Mouse (Mus musculus) erythroblast, adult 5-6 weeks (primary cell): ENCODE results near the gene Bscl2. TPM values are rescaled to one million over a fixed set of nuclear protein-coding genes. Genes with fewer than 3 reads are reported as not detected.

Experiments used
- ATAC-seq: replicated peaks from 2 replicates; pipeline ENCODE4 v1.8.0; 2016; ENCODE audit warnings: moderate number of reproducible peaks, mild to moderate bottlenecking, moderate TSS enrichment, inconsistent platforms; ENCODE audit not compliant: poor library complexity, low FRiP score, severe bottlenecking
- total RNA-seq, 2 experiments: library from RNA; stranded (forward) in 1 of 2; stranded (reverse) in 1 of 2; fragments of 150-400 nt in 1 of 2; fragments of 200-764, 138-1000 nt in 1 of 2; gene quantifications; 2 replicates each; pipeline versions ENCODE4 v1.2.3 to v1.2.4; 2015 to 2017; ENCODE audit warnings: low replicate concordance in 2 of 2

The Bscl2 gene
- total RNA-seq, 2 experiments from 2014 or later, result 12.7 to 28.8 TPM

- ATAC-seq, result peak; percentile 47
Observed at GRCm38 (mm10) chr19:8897211-8897864, 60.1 kb downstream of the Bscl2 start.

- peak; percentile 95 for ATAC-seq
Observed at GRCm38 (mm10) chr19:8897865-8898495, 60.7 kb downstream of the Bscl2 start, which contains the start of gene Ganab. Gene Ganab (plus strand): TSS chr19:8898071.

Other genes starting within 250 kb of the Bscl2 start
Only the 30 nearest of the 33 such genes appear.
- gene Slc3a2, start 114.1 kb upstream of the Bscl2 start, total RNA-seq (2015; ENCODE audit: low replicate concordance), result 150 and 218 TPM in 2 replicates
- gene Slc3a2, start 114.1 kb upstream of the Bscl2 start, total RNA-seq (2017; ENCODE audit: low replicate concordance), result 337 and 409 TPM in 2 replicates
- gene Wdr74, start 101.6 kb upstream of the Bscl2 start, total RNA-seq (2015; ENCODE audit: low replicate concordance), result 7.9 and 61.9 TPM in 2 replicates
- 15.3 and 18.3 TPM in 2 replicates for gene Wdr74, start 101.6 kb upstream of the Bscl2 start, total RNA-seq (2017; ENCODE audit: low replicate concordance)
- not detected in 2 replicates for gene 1700092M07Rik, start 96.7 kb upstream of the Bscl2 start, total RNA-seq (2015; ENCODE audit: low replicate concordance)
- gene 1700092M07Rik, start 96.7 kb upstream of the Bscl2 start, total RNA-seq (2017; ENCODE audit: low replicate concordance), result not detected in 2 replicates
- 105 and 119 TPM in 2 replicates for gene Stx5a, start 96.1 kb upstream of the Bscl2 start, total RNA-seq (2015; ENCODE audit: low replicate concordance)
- gene Stx5a, start 96.1 kb upstream of the Bscl2 start, total RNA-seq (2017; ENCODE audit: low replicate concordance), result 161 and 226 TPM in 2 replicates
- gene Nxf1, start 80.4 kb upstream of the Bscl2 start, total RNA-seq (2015; ENCODE audit: low replicate concordance), result 135 and 146 TPM in 2 replicates
- gene Nxf1, start 80.4 kb upstream of the Bscl2 start, total RNA-seq (2017; ENCODE audit: low replicate concordance), result 35.0 and 81.7 TPM in 2 replicates
- gene Tmem223, start 66.5 kb upstream of the Bscl2 start, total RNA-seq (2015; ENCODE audit: low replicate concordance), result 9.4 and 11.0 TPM in 2 replicates
- 3.1 and 6.8 TPM in 2 replicates for gene Tmem223, start 66.5 kb upstream of the Bscl2 start, total RNA-seq (2017; ENCODE audit: low replicate concordance)
- 55.1 and 59.6 TPM in 2 replicates for gene Tmem179b, start 63.0 kb upstream of the Bscl2 start, total RNA-seq (2015; ENCODE audit: low replicate concordance)
- 24.3 and 37.4 TPM in 2 replicates for gene Tmem179b, start 63.0 kb upstream of the Bscl2 start, total RNA-seq (2017; ENCODE audit: low replicate concordance)
- gene Taf6l, start 51.0 kb upstream of the Bscl2 start, total RNA-seq (2015; ENCODE audit: low replicate concordance), result 1.2 and 5.9 TPM in 2 replicates
- gene Taf6l, start 51.0 kb upstream of the Bscl2 start, total RNA-seq (2017; ENCODE audit: low replicate concordance), result 1.0 and 9.5 TPM in 2 replicates
- gene Polr2g, start 38.9 kb upstream of the Bscl2 start, total RNA-seq (2015; ENCODE audit: low replicate concordance), result 21.5 and 23.0 TPM in 2 replicates
- 9.9 and 20.1 TPM in 2 replicates for gene Polr2g, start 38.9 kb upstream of the Bscl2 start, total RNA-seq (2017; ENCODE audit: low replicate concordance)
- gene Zbtb3, start 34.9 kb upstream of the Bscl2 start, total RNA-seq (2015; ENCODE audit: low replicate concordance), result 0.42 TPM in 1 of 2 replicates, not detected in the other
- 0.60 TPM in 1 of 2 replicates, not detected in the other for gene Zbtb3, start 34.9 kb upstream of the Bscl2 start, total RNA-seq (2017; ENCODE audit: low replicate concordance)
- gene Ttc9c, start 18.1 kb upstream of the Bscl2 start, total RNA-seq (2015; ENCODE audit: low replicate concordance), result 10.0 and 13.6 TPM in 2 replicates
- 13.8 and 20.1 TPM in 2 replicates for gene Ttc9c, start 18.1 kb upstream of the Bscl2 start, total RNA-seq (2017; ENCODE audit: low replicate concordance)
- gene Hnrnpul2, start 17.5 kb upstream of the Bscl2 start, total RNA-seq (2015; ENCODE audit: low replicate concordance), result 14.4 and 27.4 TPM in 2 replicates
- gene Hnrnpul2, start 17.5 kb upstream of the Bscl2 start, total RNA-seq (2017; ENCODE audit: low replicate concordance), result 42.6 and 58.0 TPM in 2 replicates
- 4.2 TPM in 1 of 2 replicates, not detected in the other for gene AC129217.1, start 7.7 kb upstream of the Bscl2 start, total RNA-seq (2015; ENCODE audit: low replicate concordance)
- 14.8 TPM in 1 of 2 replicates, not detected in the other for gene AC129217.1, start 7.7 kb upstream of the Bscl2 start, total RNA-seq (2017; ENCODE audit: low replicate concordance)
- gene Gng3, start 1.7 kb downstream of the Bscl2 start, total RNA-seq (2015; ENCODE audit: low replicate concordance), result not detected in 2 replicates
- gene Gng3, start 1.7 kb downstream of the Bscl2 start, total RNA-seq (2017; ENCODE audit: low replicate concordance), result 0.56 TPM in 1 of 2 replicates, not detected in the other
- gene Lrrn4cl, start 13.3 kb downstream of the Bscl2 start, total RNA-seq (2015; ENCODE audit: low replicate concordance), result not detected in 2 replicates
- gene Lrrn4cl, start 13.3 kb downstream of the Bscl2 start, total RNA-seq (2017; ENCODE audit: low replicate concordance), result not detected in 2 replicates
- gene Ubxn1, start 34.0 kb downstream of the Bscl2 start, total RNA-seq (2015; ENCODE audit: low replicate concordance), result 18.6 and 20.6 TPM in 2 replicates
- gene Ubxn1, start 34.0 kb downstream of the Bscl2 start, total RNA-seq (2017; ENCODE audit: low replicate concordance), result 43.0 and 65.7 TPM in 2 replicates
- 1.5 and 8.4 TPM in 2 replicates for gene Uqcc3, start 43.5 kb downstream of the Bscl2 start, total RNA-seq (2015; ENCODE audit: low replicate concordance)
- gene Uqcc3, start 43.5 kb downstream of the Bscl2 start, total RNA-seq (2017; ENCODE audit: low replicate concordance), result 11.8 and 12.3 TPM in 2 replicates
- gene Lbhd1, start 46.3 kb downstream of the Bscl2 start, total RNA-seq (2015; ENCODE audit: low replicate concordance), result 24.2 and 24.4 TPM in 2 replicates
- 6.0 and 23.1 TPM in 2 replicates for gene Lbhd1, start 46.3 kb downstream of the Bscl2 start, total RNA-seq (2017; ENCODE audit: low replicate concordance)
- gene Gm49403, start 46.5 kb downstream of the Bscl2 start, total RNA-seq (2015; ENCODE audit: low replicate concordance), result not detected in 2 replicates
- gene Gm49403, start 46.5 kb downstream of the Bscl2 start, total RNA-seq (2017; ENCODE audit: low replicate concordance), result not detected in 2 replicates
- gene 1810009A15Rik, start 51.4 kb downstream of the Bscl2 start, total RNA-seq (2015; ENCODE audit: low replicate concordance), result 14.6 and 21.3 TPM in 2 replicates
- gene 1810009A15Rik, start 51.4 kb downstream of the Bscl2 start, total RNA-seq (2017; ENCODE audit: low replicate concordance), result 13.5 and 23.3 TPM in 2 replicates
- gene Gm49416, start 51.5 kb downstream of the Bscl2 start, total RNA-seq (2015; ENCODE audit: low replicate concordance), result not detected in 2 replicates
- gene Gm49416, start 51.5 kb downstream of the Bscl2 start, total RNA-seq (2017; ENCODE audit: low replicate concordance), result not detected in 2 replicates
- gene Ints5, start 55.5 kb downstream of the Bscl2 start, total RNA-seq (2015; ENCODE audit: low replicate concordance), result 2.3 and 7.1 TPM in 2 replicates
- 4.7 and 5.4 TPM in 2 replicates for gene Ints5, start 55.5 kb downstream of the Bscl2 start, total RNA-seq (2017; ENCODE audit: low replicate concordance)
- 12.7 and 20.9 TPM in 2 replicates for gene Ganab, start 60.6 kb downstream of the Bscl2 start, total RNA-seq (2015; ENCODE audit: low replicate concordance)
- gene Ganab, start 60.6 kb downstream of the Bscl2 start, total RNA-seq (2017; ENCODE audit: low replicate concordance), result 19.5 and 20.4 TPM in 2 replicates
- 12.5 and 14.2 TPM in 2 replicates for gene B3gat3, start 82.9 kb downstream of the Bscl2 start, total RNA-seq (2015; ENCODE audit: low replicate concordance)
- 11.1 and 12.4 TPM in 2 replicates for gene B3gat3, start 82.9 kb downstream of the Bscl2 start, total RNA-seq (2017; ENCODE audit: low replicate concordance)
- 1.2 TPM in 1 of 2 replicates, not detected in the other for gene Rom1, start 91.9 kb downstream of the Bscl2 start, total RNA-seq (2015; ENCODE audit: low replicate concordance)
- 1.7 and 3.0 TPM in 2 replicates for gene Rom1, start 91.9 kb downstream of the Bscl2 start, total RNA-seq (2017; ENCODE audit: low replicate concordance)
- gene Eml3, start 92.1 kb downstream of the Bscl2 start, total RNA-seq (2015; ENCODE audit: low replicate concordance), result 1.7 and 4.8 TPM in 2 replicates
- gene Eml3, start 92.1 kb downstream of the Bscl2 start, total RNA-seq (2017; ENCODE audit: low replicate concordance), result 6.3 and 8.3 TPM in 2 replicates
- gene Mta2, start 104.4 kb downstream of the Bscl2 start, total RNA-seq (2015; ENCODE audit: low replicate concordance), result 16.9 and 22.8 TPM in 2 replicates
- gene Mta2, start 104.4 kb downstream of the Bscl2 start, total RNA-seq (2017; ENCODE audit: low replicate concordance), result 39.5 and 54.4 TPM in 2 replicates
- 1.0 and 2.7 TPM in 2 replicates for gene Tut1, start 116.4 kb downstream of the Bscl2 start, total RNA-seq (2015; ENCODE audit: low replicate concordance)
- 2.3 and 6.8 TPM in 2 replicates for gene Tut1, start 116.4 kb downstream of the Bscl2 start, total RNA-seq (2017; ENCODE audit: low replicate concordance)
- gene Eef1g, start 129.6 kb downstream of the Bscl2 start, total RNA-seq (2015; ENCODE audit: low replicate concordance), result 181 and 213 TPM in 2 replicates
- gene Eef1g, start 129.6 kb downstream of the Bscl2 start, total RNA-seq (2017; ENCODE audit: low replicate concordance), result 105 and 149 TPM in 2 replicates
- gene Ahnak, start 151.8 kb downstream of the Bscl2 start, total RNA-seq (2015; ENCODE audit: low replicate concordance), result 19.0 and 20.0 TPM in 2 replicates
- 24.3 and 30.2 TPM in 2 replicates for gene Ahnak, start 151.8 kb downstream of the Bscl2 start, total RNA-seq (2017; ENCODE audit: low replicate concordance)